Mouse (Mus musculus): Measurements from ENCODE around the gene Dcst2. TPM values are rescaled to one million over a fixed set of nuclear protein-coding genes. Genes with fewer than 3 reads are reported as not detected.

Gene Dcst2
- polyA plus RNA-seq, 1 experiment from 2014 or later, result 0.13 TPM

DNA sequence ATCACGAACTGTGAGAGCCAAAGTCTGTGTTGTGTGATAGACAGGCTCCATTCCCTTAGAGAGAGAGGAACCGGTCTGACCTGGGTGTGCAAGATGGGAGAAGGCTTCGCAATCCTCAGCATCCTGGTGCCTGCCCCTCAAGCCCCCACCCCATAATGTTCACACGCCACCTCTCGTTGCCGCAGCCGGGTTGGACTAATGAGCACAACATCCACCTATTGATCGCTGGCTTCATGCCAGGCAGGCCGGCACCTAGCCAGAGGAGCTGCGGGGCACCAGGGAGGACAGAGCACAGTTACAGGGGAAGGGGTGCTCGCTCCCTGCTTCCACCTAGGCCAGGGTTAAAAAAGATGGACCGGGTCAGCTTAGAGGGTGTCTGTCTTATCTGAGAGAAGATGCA is 29.3 kb upstream of the Dcst2 start:
- no peak overlapping the region for H3K4me2 ChIP-seq (replicated peaks)
- H3K4me3 ChIP-seq, result no peak overlapping the region
- no peak for ATAC-seq (ENCODE audit: insufficient number of reproducible peaks, insufficient read depth, low FRiP score, low TSS enrichment)
- no peak overlapping the region for H3K9ac ChIP-seq
- H3K27ac ChIP-seq, result no peak overlapping the region
- H3K4me1 ChIP-seq, result peaks cover 36% of the 10 kb centered on the region
- no peaks in the 10 kb centered on the region for H3K9me3 ChIP-seq
- H3K27me3 ChIP-seq, result no peaks in the 10 kb centered on the region
- H3K36me3 ChIP-seq, result peaks cover 24% of the 10 kb centered on the region
- WGBS, result 64% methylated on average over 12 of the region's 12 CpGs

DNA sequence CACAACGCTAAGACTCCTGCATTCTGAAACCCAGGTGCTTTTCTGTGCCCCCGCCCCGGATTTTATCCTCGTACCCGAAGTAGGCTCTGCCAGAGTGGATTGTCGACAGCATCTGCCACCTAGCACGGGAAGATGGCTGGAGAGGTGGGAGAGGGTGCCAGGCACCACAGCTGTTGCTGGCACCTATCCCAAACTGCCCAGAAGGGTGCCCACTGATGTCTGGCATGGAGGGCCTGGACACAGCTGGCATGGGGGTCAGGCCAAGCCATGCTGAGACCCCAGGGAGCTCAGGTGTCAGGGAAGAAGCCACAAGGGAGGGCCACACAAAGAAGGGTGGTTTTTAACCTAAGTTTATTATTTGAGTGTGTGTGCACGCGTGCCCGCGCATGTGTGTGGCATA is 28.7 kb upstream of the Dcst2 start:
- Histone ChIP-seq H3K27me3 (no peaks in the 10 kb centered on the region), H3K9me3 (no peaks in the 10 kb centered on the region), H3K9ac (no peak overlapping the region), H3K4me3 (no peak overlapping the region), H3K27ac (no peak overlapping the region; the same call in 1 of the 2 replicates), H3K4me2 (replicated peaks) (no peak overlapping the region), H3K36me3 (peaks cover 24% of the 10 kb centered on the region), H3K4me1 (peaks cover 36% of the 10 kb centered on the region)
- 74% methylated on average over 11 of the region's 11 CpGs for WGBS
- no peak for ATAC-seq (ENCODE audit: insufficient number of reproducible peaks, insufficient read depth, low FRiP score, low TSS enrichment)

DNA sequence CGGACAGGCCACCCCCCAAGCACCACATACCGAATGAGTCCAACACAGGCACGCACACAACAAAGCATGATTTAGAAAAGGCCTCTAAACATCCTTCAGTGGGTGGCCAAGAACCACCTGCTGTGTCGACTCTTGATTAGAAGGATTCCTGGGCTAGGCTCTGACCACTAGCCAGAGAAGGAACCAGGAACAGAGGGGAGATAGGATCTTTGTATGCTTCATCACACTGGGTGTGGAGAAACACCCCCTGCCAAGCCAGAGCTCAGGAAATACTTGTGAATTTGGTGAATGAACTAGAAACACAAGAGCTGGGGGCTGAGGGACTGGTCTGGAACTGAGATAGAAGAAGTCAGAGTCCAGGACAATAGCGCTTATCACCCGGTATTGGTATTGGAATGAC is 25.2 kb upstream of the Dcst2 start:
- ATAC-seq (ENCODE audit: insufficient number of reproducible peaks, insufficient read depth, low FRiP score, low TSS enrichment), result no peak
- Histone ChIP-seq H3K9ac (peak overlapping the region; percentile 97), H3K4me1 (peaks cover 59% of the 10 kb centered on the region), H3K27ac (peak overlapping the region; percentile 97; the same call in 1 of the 2 replicates), H3K36me3 (peaks cover 24% of the 10 kb centered on the region), H3K27me3 (no peaks in the 10 kb centered on the region), H3K4me2 (replicated peaks) (peak overlapping the region; percentile 86), H3K4me3 (peak overlapping the region; percentile 91), H3K9me3 (no peaks in the 10 kb centered on the region)
- 8% methylated on average over 6 of the region's 6 CpGs for WGBS

- Histone ChIP-seq H3K36me3 (peaks cover 27% of the 10 kb centered on the region), H3K9ac (peak overlapping the region; percentile 97), H3K27me3 (no peaks in the 10 kb centered on the region), H3K9me3 (no peaks in the 10 kb centered on the region), H3K4me1 (peaks cover 56% of the 10 kb centered on the region), H3K4me3 (peak overlapping the region; percentile 91), H3K4me2 (replicated peaks) (peak overlapping the region; percentile 86), H3K27ac (peak overlapping the region; percentile 97)
- WGBS, result under 1% methylated on average over 21 of the region's 21 CpGs
- no peak; the same call in 1 of the 2 replicates for ATAC-seq (ENCODE audit: insufficient number of reproducible peaks, insufficient read depth, low FRiP score, low TSS enrichment)
Observed at GRCm38 (mm10) chr3:89337062-89337720, 24.6 kb upstream of the Dcst2 start.

DNA sequence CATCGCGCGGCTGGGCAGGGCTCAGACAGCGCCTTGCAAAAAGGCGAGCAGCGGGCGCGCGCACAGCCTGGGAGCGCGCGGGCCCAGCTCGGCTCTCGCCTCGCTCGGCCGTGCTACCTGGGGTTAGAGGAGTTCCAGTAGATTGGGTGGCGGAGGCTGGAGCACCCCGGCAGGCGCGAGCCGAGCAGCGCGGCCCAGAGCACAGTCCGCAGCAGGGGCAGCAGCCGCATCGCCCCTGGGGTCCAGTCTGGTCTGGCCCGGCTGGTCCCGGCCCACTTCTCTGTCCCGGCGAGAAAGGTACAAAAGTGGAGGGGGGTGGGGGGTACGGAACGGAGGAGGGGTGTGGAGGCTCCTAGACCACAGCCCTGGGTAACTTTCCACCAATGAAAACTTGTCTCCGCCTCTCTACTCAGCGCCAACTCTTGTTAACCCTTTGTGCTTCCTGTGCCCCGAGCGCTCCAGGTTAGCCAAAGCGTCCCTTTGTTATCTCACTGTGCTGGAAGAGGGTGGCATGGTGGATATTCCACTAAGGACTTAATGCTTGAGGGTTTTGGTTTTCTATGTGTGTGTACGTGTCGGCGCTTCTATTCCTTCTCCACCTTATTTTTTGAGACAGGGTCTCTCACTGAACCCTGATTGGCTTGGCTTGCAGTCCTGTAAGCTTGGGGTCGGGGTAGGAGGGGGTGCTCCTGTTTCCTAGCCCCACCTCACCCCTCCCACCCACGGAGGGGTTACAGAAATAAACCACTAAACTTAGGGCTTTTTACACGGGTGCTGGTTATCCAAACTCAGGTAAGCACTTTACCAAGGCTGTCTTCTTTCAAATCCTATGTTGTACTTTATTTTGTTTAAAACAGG is 23.8 kb upstream of the Dcst2 start, which contains the start of gene Efna4:
Efna4 (minus strand) TSS at position 308 of the 858 bp plus-strand sequence.
- Histone ChIP-seq H3K9ac (peak within 1 kb of the TSS; percentile 97), H3K9me3 (no peaks in the 10 kb centered on the region), H3K36me3 (peaks cover 31% of the 10 kb centered on the region), H3K27me3 (no peaks in the 10 kb centered on the region), H3K4me1 (peaks cover 50% of the 10 kb centered on the region), H3K4me2 (replicated peaks) (peak within 1 kb of the TSS; percentile 86), H3K27ac (peak within 1 kb of the TSS; percentile 97), H3K4me3 (peak within 1 kb of the TSS; percentile 91)
- ATAC-seq (ENCODE audit: insufficient number of reproducible peaks, insufficient read depth, low FRiP score, low TSS enrichment), result peak; percentile 90
- under 1% methylated on average over 43 of the region's 44 CpGs for WGBS

GRCm38 (mm10) chr3:89339416-89339815 is 22.4 kb upstream of the Dcst2 start:
- 0 out of 2 replicates have a peak overlapping the region, but pooled peaks have one; percentile 91 for H3K4me3 ChIP-seq
- peak overlapping the region; percentile 86 for H3K4me2 ChIP-seq (replicated peaks)
- H3K27me3 ChIP-seq, result no peaks in the 10 kb centered on the region
- no peak for ATAC-seq (ENCODE audit: insufficient number of reproducible peaks, insufficient read depth, low FRiP score, low TSS enrichment)
- H3K9me3 ChIP-seq, result no peaks in the 10 kb centered on the region
- 30% methylated on average over 8 of the region's 8 CpGs for WGBS
- no peak overlapping the region for H3K9ac ChIP-seq
- H3K4me1 ChIP-seq, result peaks cover 46% of the 10 kb centered on the region
- peak overlapping the region; percentile 97 for H3K27ac ChIP-seq
- H3K36me3 ChIP-seq, result peaks cover 32% of the 10 kb centered on the region

- no peaks in the 10 kb centered on the region for H3K27me3 ChIP-seq
- peaks cover 34% of the 10 kb centered on the region for H3K36me3 ChIP-seq
- H3K4me3 ChIP-seq, result peak overlapping the region; percentile 32
- no peaks in the 10 kb centered on the region for H3K9me3 ChIP-seq
- H3K27ac ChIP-seq, result no peak overlapping the region
- peak overlapping the region; percentile 49 for H3K9ac ChIP-seq
- ATAC-seq (ENCODE audit: insufficient number of reproducible peaks, insufficient read depth, low FRiP score, low TSS enrichment), result no peak
- WGBS, result 3% methylated on average over 11 of the region's 11 CpGs
- peaks cover 43% of the 10 kb centered on the region for H3K4me1 ChIP-seq
- H3K4me2 ChIP-seq (replicated peaks), result peak overlapping the region; percentile 86
Observed at GRCm38 (mm10) chr3:89340465-89340864, 21.3 kb upstream of the Dcst2 start.

GRCm38 (mm10) chr3:89341794-89342193 is 20.0 kb upstream of the Dcst2 start:
- no peak for ATAC-seq (ENCODE audit: insufficient number of reproducible peaks, insufficient read depth, low FRiP score, low TSS enrichment)
- no peak overlapping the region; the same call in 1 of the 2 replicates for H3K9ac ChIP-seq
- H3K4me3 ChIP-seq, result no peak overlapping the region
- H3K4me1 ChIP-seq, result peaks cover 31% of the 10 kb centered on the region
- 0 out of 2 replicates have a peak, but pooled peaks cover 3% of the 10 kb centered on the region for H3K27me3 ChIP-seq
- H3K36me3 ChIP-seq, result peaks cover 44% of the 10 kb centered on the region
- WGBS, result 94% methylated on average over 4 of the region's 4 CpGs
- no peak overlapping the region for H3K4me2 ChIP-seq (replicated peaks)
- no peak overlapping the region; the same call in 1 of the 2 replicates for H3K27ac ChIP-seq
- H3K9me3 ChIP-seq, result no peaks in the 10 kb centered on the region

GRCm38 (mm10) chr3:89343279-89343678 is 18.5 kb upstream of the Dcst2 start:
- no peak overlapping the region for H3K9ac ChIP-seq

GRCm38 (mm10) chr3:89346815-89347540 is 14.8 kb upstream of the Dcst2 start:
- 74% methylated on average over 10 of the region's 10 CpGs for WGBS
- H3K36me3 ChIP-seq, result peaks cover 48% of the 10 kb centered on the region
- H3K4me2 ChIP-seq (replicated peaks), result no peak overlapping the region
- no peak overlapping the region for H3K27ac ChIP-seq
- no peak overlapping the region for H3K9ac ChIP-seq
- ATAC-seq (ENCODE audit: insufficient number of reproducible peaks, insufficient read depth, low FRiP score, low TSS enrichment), result no peak
- H3K4me3 ChIP-seq, result no peak overlapping the region
- peaks cover 36% of the 10 kb centered on the region for H3K27me3 ChIP-seq
- peaks cover 17% of the 10 kb centered on the region for H3K4me1 ChIP-seq
- no peaks in the 10 kb centered on the region for H3K9me3 ChIP-seq

More at GRCm38 (mm10) chr3:89343279-89343678, 18.5 kb upstream of the Dcst2 start:
- Histone ChIP-seq H3K9me3 (no peaks in the 10 kb centered on the region), H3K27ac (no peak overlapping the region), H3K4me1 (peaks cover 27% of the 10 kb centered on the region), H3K4me3 (no peak overlapping the region), H3K36me3 (peaks cover 49% of the 10 kb centered on the region), H3K4me2 (replicated peaks) (no peak overlapping the region), H3K27me3 (peaks cover 15% of the 10 kb centered on the region; the same call in 1 of the 2 replicates)
- no peak for ATAC-seq (ENCODE audit: insufficient number of reproducible peaks, insufficient read depth, low FRiP score, low TSS enrichment)
- WGBS, result 83% methylated on average over 7 of the region's 7 CpGs

- Histone ChIP-seq H3K4me1 (peaks cover 17% of the 10 kb centered on the region), H3K36me3 (peaks cover 39% of the 10 kb centered on the region), H3K27ac (no peak overlapping the region), H3K4me3 (no peak overlapping the region), H3K9me3 (no peaks in the 10 kb centered on the region), H3K27me3 (peaks cover 39% of the 10 kb centered on the region), H3K4me2 (replicated peaks) (no peak overlapping the region), H3K9ac (no peak overlapping the region)
- 50% methylated on average over 1 of the region's 1 CpGs for WGBS
- ATAC-seq (ENCODE audit: insufficient number of reproducible peaks, insufficient read depth, low FRiP score, low TSS enrichment), result no peak
Observed at GRCm38 (mm10) chr3:89347916-89348315, 13.9 kb upstream of the Dcst2 start.

Measured in embryonic facial prominence, embryonic 12.5 days (tissue).